In genomic region chr2:91053181-91053933, GRCm38 (mm10) we compare ENCODE assay signal across 8 mouse cellular contexts. TPM values are rescaled to one million over a fixed set of nuclear protein-coding genes. Genes with fewer than 3 reads are reported as not detected.
DNase-seq lines count a peak whose midpoint lies in the region; ATAC-seq lines count a peak whose summit lies in the region.

No protein-coding gene starts in this region.

- H3K4me2 ChIP-seq in lung, embryonic 16.5 days (ENCODE audit: low read depth, low read length), result peak overlapping the region; percentile 56
- peak overlapping the region; percentile 52 for H3K4me2 ChIP-seq in embryonic facial prominence, embryonic 12.5 days (replicated peaks)
- peak overlapping the region; percentile 86 for H3K4me2 ChIP-seq in intestine, embryonic 15.5 days (replicated peaks)
- peak overlapping the region; percentile 48 for H3K4me2 ChIP-seq in neural tube, embryonic 14.5 days (ENCODE audit: low read depth, low read length)

- H3K4me3 ChIP-seq in lung, embryonic 16.5 days (ENCODE audit: low read length), result peak overlapping the region; percentile 85
- H3K4me3 ChIP-seq in embryonic facial prominence, embryonic 12.5 days, result peak overlapping the region; percentile 92
- peak overlapping the region; percentile 68 for H3K4me3 ChIP-seq in intestine, embryonic 15.5 days (replicated peaks)
- H3K4me3 ChIP-seq in neural tube, embryonic 14.5 days (ENCODE audit: low read depth, low read length), result peak overlapping the region; percentile 68

- H3K27me3 ChIP-seq in lung, embryonic 16.5 days (ENCODE audit: control insufficient read depth, insufficient read depth, low read depth, low read length), result no peaks in the 10 kb centered on the region
- H3K27me3 ChIP-seq in embryonic facial prominence, embryonic 12.5 days, result no peaks in the 10 kb centered on the region
- no peaks in the 10 kb centered on the region for H3K27me3 ChIP-seq in intestine, embryonic 15.5 days (replicated peaks)
- no peaks in the 10 kb centered on the region for H3K27me3 ChIP-seq in neural tube, embryonic 14.5 days (ENCODE audit: control insufficient read depth, insufficient read depth, low read length)

- peaks cover 23% of the 10 kb centered on the region for H3K36me3 ChIP-seq in lung, embryonic 16.5 days (ENCODE audit: control insufficient read depth, insufficient read depth, low read length)
- H3K36me3 ChIP-seq in embryonic facial prominence, embryonic 12.5 days, result peaks cover 37% of the 10 kb centered on the region
- peaks cover 30% of the 10 kb centered on the region for H3K36me3 ChIP-seq in intestine, embryonic 15.5 days
- H3K36me3 ChIP-seq in neural tube, embryonic 14.5 days (ENCODE audit: control insufficient read depth, insufficient read depth, low read length), result peaks cover 27% of the 10 kb centered on the region

- no peaks in the 10 kb centered on the region for H3K9me3 ChIP-seq in lung, embryonic 16.5 days (ENCODE audit: control insufficient read depth, low read length)
- H3K9me3 ChIP-seq in embryonic facial prominence, embryonic 12.5 days, result no peaks in the 10 kb centered on the region
- no peaks in the 10 kb centered on the region for H3K9me3 ChIP-seq in intestine, embryonic 15.5 days
- H3K9me3 ChIP-seq in neural tube, embryonic 14.5 days (ENCODE audit: control insufficient read depth, low read length), result no peaks in the 10 kb centered on the region

- H3K27ac ChIP-seq in lung, embryonic 16.5 days (ENCODE audit: low read length), result no peak overlapping the region
- H3K27ac ChIP-seq in embryonic facial prominence, embryonic 12.5 days, result no peak overlapping the region
- no peak overlapping the region for H3K27ac ChIP-seq in intestine, embryonic 15.5 days
- H3K27ac ChIP-seq in neural tube, embryonic 14.5 days (ENCODE audit: low read depth, low read length), result peak overlapping the region; percentile 86

- H3K4me1 ChIP-seq in lung, embryonic 16.5 days (replicated peaks; ENCODE audit: control insufficient read depth, insufficient read depth, low read length), result peaks cover 7% of the 10 kb centered on the region
- H3K4me1 ChIP-seq in embryonic facial prominence, embryonic 12.5 days, result peaks cover 11% of the 10 kb centered on the region
- peaks cover 7% of the 10 kb centered on the region for H3K4me1 ChIP-seq in intestine, embryonic 15.5 days (replicated peaks)
- peaks cover 8% of the 10 kb centered on the region for H3K4me1 ChIP-seq in neural tube, embryonic 14.5 days (ENCODE audit: control insufficient read depth, insufficient read depth, low read length)

- 0% methylated on average over 6 of the region's 6 CpGs for WGBS in lung, embryonic 16.5 days
- WGBS in embryonic facial prominence, embryonic 12.5 days, result under 1% methylated on average over 6 of the region's 6 CpGs
- 0% methylated on average over 6 of the region's 6 CpGs for WGBS in intestine, embryonic 15.5 days
- 0% methylated on average over 6 of the region's 6 CpGs for WGBS in neural tube, embryonic 14.5 days

- no peak for DNase-seq in lung, postnatal 25 days (ENCODE audit: low spot score)
- DNase-seq in layer of hippocampus, adult 9-11 months, result no peak
- no peak for DNase-seq in thymus, postnatal 36 days
- DNase-seq in layer of hippocampus, postnatal 36 days, result no peak

- peak overlapping the region; percentile 61 for H3K9ac ChIP-seq in lung, embryonic 16.5 days (ENCODE audit: low read length)
- H3K9ac ChIP-seq in embryonic facial prominence, embryonic 12.5 days, result peak overlapping the region; percentile 87
- peak overlapping the region; percentile 44; the same call in 1 of the 2 replicates for H3K9ac ChIP-seq in intestine, embryonic 15.5 days
- peak overlapping the region; percentile 16; the same call in 1 of the 2 replicates for H3K9ac ChIP-seq in neural tube, embryonic 14.5 days (replicated peaks; ENCODE audit: low read depth, low read length)

- ATAC-seq in lung, embryonic 16.5 days (ENCODE audit: low read depth), result peak; percentile 60
- ATAC-seq in embryonic facial prominence, embryonic 12.5 days (ENCODE audit: insufficient number of reproducible peaks, insufficient read depth, low FRiP score, low TSS enrichment), result peak; percentile 78
- peak; percentile 74 for ATAC-seq in intestine, embryonic 15.5 days
- ATAC-seq in neural tube, embryonic 14.5 days (ENCODE audit: low read depth), result peak; percentile 64

RNA-seq across cellular contexts. Expression of gene Psmc3, which starts 0.5 kb away (rescaled TPM):
- 278 and 298 TPM in 2 replicates for polyA plus RNA-seq in lung, embryonic 16.5 days (2015; fragmentation: Nextera tagmentation; extraction: Ambion mirVana)
- 307 and 326 TPM in 2 replicates for polyA plus RNA-seq in embryonic facial prominence, embryonic 12.5 days (2016; fragmentation: Nextera tagmentation; extraction: Ambion mirVana)
- polyA plus RNA-seq in intestine, embryonic 15.5 days (2015; fragmentation: Nextera tagmentation; extraction: Ambion mirVana), result 232 and 236 TPM in 2 replicates
- polyA plus RNA-seq in neural tube, embryonic 14.5 days (2014; fragmentation: Nextera tagmentation; extraction: Ambion mirVana), result 245 and 251 TPM in 2 replicates
- total RNA-seq in layer of hippocampus, postnatal 36 days (2021), result 100 to 1,000 TPM; 207 to 228 TPM

RNA-seq across cellular contexts. Expression of gene Slc39a13, which starts 16.9 kb away (rescaled TPM):
- 39.2 and 44.4 TPM in 2 replicates for polyA plus RNA-seq in lung, embryonic 16.5 days (2015; fragmentation: Nextera tagmentation; extraction: Ambion mirVana)
- 41.9 and 44.9 TPM in 2 replicates for polyA plus RNA-seq in embryonic facial prominence, embryonic 12.5 days (2016; fragmentation: Nextera tagmentation; extraction: Ambion mirVana)
- polyA plus RNA-seq in intestine, embryonic 15.5 days (2015; fragmentation: Nextera tagmentation; extraction: Ambion mirVana), result 26.5 and 32.4 TPM in 2 replicates
- 29.2 and 32.3 TPM in 2 replicates for polyA plus RNA-seq in neural tube, embryonic 14.5 days (2014; fragmentation: Nextera tagmentation; extraction: Ambion mirVana)
- total RNA-seq in layer of hippocampus, postnatal 36 days (2021), result 10 to 100 TPM; 27.2 to 32.2 TPM

RNA-seq across cellular contexts. Expression of gene Rapsn, which starts 17.9 kb away (rescaled TPM):
- 2.0 and 2.3 TPM in 2 replicates for polyA plus RNA-seq in lung, embryonic 16.5 days (2015; fragmentation: Nextera tagmentation; extraction: Ambion mirVana)
- 6.6 and 8.3 TPM in 2 replicates for polyA plus RNA-seq in embryonic facial prominence, embryonic 12.5 days (2016; fragmentation: Nextera tagmentation; extraction: Ambion mirVana)
- polyA plus RNA-seq in intestine, embryonic 15.5 days (2015; fragmentation: Nextera tagmentation; extraction: Ambion mirVana), result 1.2 and 1.5 TPM in 2 replicates
- polyA plus RNA-seq in neural tube, embryonic 14.5 days (2014; fragmentation: Nextera tagmentation; extraction: Ambion mirVana), result 0.37 and 1.2 TPM in 2 replicates
- under 1 TPM; 0.22 to 0.61 TPM for total RNA-seq in layer of hippocampus, postnatal 36 days (2021)

RNA-seq across cellular contexts. Expression of gene Spi1, which starts 28.8 kb away (rescaled TPM):
- polyA plus RNA-seq in lung, embryonic 16.5 days (2015; fragmentation: Nextera tagmentation; extraction: Ambion mirVana), result 6.4 and 8.8 TPM in 2 replicates
- 4.0 and 4.9 TPM in 2 replicates for polyA plus RNA-seq in embryonic facial prominence, embryonic 12.5 days (2016; fragmentation: Nextera tagmentation; extraction: Ambion mirVana)
- polyA plus RNA-seq in intestine, embryonic 15.5 days (2015; fragmentation: Nextera tagmentation; extraction: Ambion mirVana), result 7.9 and 8.9 TPM in 2 replicates
- polyA plus RNA-seq in neural tube, embryonic 14.5 days (2014; fragmentation: Nextera tagmentation; extraction: Ambion mirVana), result 1.7 and 3.3 TPM in 2 replicates
- 1 to 10 TPM; 3.9 to 4.1 TPM for total RNA-seq in layer of hippocampus, postnatal 36 days (2021)

Comparison
In these comparisons a context has a peak if more than half of its experiments do, and no peak if none do; other contexts are left out.
1. H3K9ac ChIP-seq: peak in every context shown above with its lines; median percentile 87 in embryonic facial prominence, embryonic 12.5 days; 61 in lung, embryonic 16.5 days; 44 in intestine, embryonic 15.5 days; 16 in neural tube, embryonic 14.5 days.